Mouse (Mus musculus) liver, adult 2 months (tissue): ENCODE results near the gene Nkain1. TPM values are rescaled to one million over a fixed set of nuclear protein-coding genes. Genes with fewer than 3 reads are reported as not detected.

ENCODE experiments used
- DNase-seq: peaks from one replicate; pipeline ENCODE4 v3.0.0-alpha.2; 2011; ENCODE audit warnings: low read depth, low spot score; ENCODE audit errors: extremely low read depth
- H3K27ac ChIP-seq: fragments of 200-500 bp; replicated peaks from 2 replicates; pipeline ENCODE4 v1.5.1; 2012; ENCODE audit warnings: low read depth, mild to moderate bottlenecking, control low read depth, inconsistent platforms, low read length; ENCODE audit not compliant: insufficient read depth
- H3K27me3 ChIP-seq: fragments of 200-500 bp; 2 replicates; pipeline ENCODE4 v1.6.1; 2012; ENCODE audit warnings: mild to moderate bottlenecking, moderate library complexity, low read length, inconsistent platforms; ENCODE audit not compliant: control insufficient read depth, insufficient read depth
- H3K36me3 ChIP-seq: fragments of 200-500 bp; 2 replicates; pipeline ENCODE4 v1.6.1; 2012; ENCODE audit warnings: low read length, inconsistent platforms; ENCODE audit not compliant: control insufficient read depth, insufficient read depth
- H3K4me1 ChIP-seq: fragments of 200-500 bp; 2 replicates; pipeline ENCODE4 v1.6.1; 2011; ENCODE audit warnings: low read length; ENCODE audit not compliant: control insufficient read depth, insufficient read depth
- H3K4me3 ChIP-seq: fragments of 200-500 bp; 2 replicates; pipeline ENCODE4 v1.5.1; 2011; ENCODE audit warnings: low read depth, mild to moderate bottlenecking, control low read depth, low read length, moderate library complexity; ENCODE audit not compliant: insufficient read depth
- H3K79me2 ChIP-seq: fragments of 200-500 bp; 2 replicates; pipeline ENCODE4 v1.6.1; 2012; ENCODE audit warnings: inconsistent platforms, mild to moderate bottlenecking, low read length, moderate library complexity; ENCODE audit not compliant: control insufficient read depth, insufficient read depth
- H3K9ac ChIP-seq: fragments of 200-500 bp; 2 replicates; pipeline ENCODE4 v1.6.1; 2012; ENCODE audit warnings: low read depth, mild to moderate bottlenecking, control low read depth, inconsistent platforms, low read length
- CTCF ChIP-seq: fragments of 200-500 bp; IDR thresholded peaks from 2 replicates; pipeline ENCODE4 v1.5.1; 2011; ENCODE audit warnings: low read depth, low read length, control low read depth
- POLR2A ChIP-seq: fragments of 200-500 bp; IDR thresholded peaks from 2 replicates; pipeline ENCODE4 v1.6.1; 2011; ENCODE audit warnings: low read length, control low read depth; ENCODE audit not compliant: insufficient read depth; ENCODE audit errors: extremely low read depth
- WGBS: fragments of 180-500 bp; shearing (Covaris S2); methylation state at CpG from one replicate; pipeline ENCODE4 v1.1.7; 2018; 5-methylcytosine and 5-hydroxymethylcytosine counted together
- polyA plus RNA-seq: library from polyadenylated mRNA; depleted of rRNA; stranded (reverse); fragments of >200 nt; gene quantifications from 2 replicates; pipeline ENCODE4 v1.2.3, GENCODE M21; 2012; rRNA removed
- total RNA-seq: library from RNA; depleted of rRNA; stranded (reverse); fragments of >200 nt; gene quantifications from 2 replicates; pipeline ENCODE4 v1.2.3, GENCODE M21; 2014; rRNA removed

The Nkain1 gene
- total RNA-seq: 0.28 TPM in 1 of 2 replicates, not detected in the other
- 0.22 and 0.51 TPM in 2 replicates for polyA plus RNA-seq

- Histone ChIP-seq H3K4me3 (peak within 1 kb of the TSS; percentile 18; the same call in 1 of the 2 replicates), H3K4me1 (no peaks in the 10 kb centered on the region; the same call in 1 of the 2 replicates), H3K27me3 (peaks cover 4% of the 10 kb centered on the region), H3K79me2 (no peaks in the 10 kb centered on the region), H3K36me3 (no peaks in the 10 kb centered on the region), H3K27ac (no peak within 1 kb of the TSS), H3K9ac (peak within 1 kb of the TSS; percentile 45)
- TF ChIP-seq CTCF (no peak), POLR2A (no peak)
- no peak for DNase-seq
- 4% methylated on average over 32 of the region's 41 CpGs for WGBS
Observed at GRCm38 (mm10) chr4:130574048-130574413, at the start of gene Nkain1. Nkain1 (minus strand) TSS chr4:130574173.

- H3K36me3 ChIP-seq: no peaks in the 10 kb centered on the region
- no peak overlapping the region for H3K4me3 ChIP-seq
- no peak overlapping the region for H3K27ac ChIP-seq
- no peak overlapping the region for H3K9ac ChIP-seq
- no peaks in the 10 kb centered on the region for H3K4me1 ChIP-seq
- WGBS: 93% methylated on average over 9 of the region's 9 CpGs
- no peaks in the 10 kb centered on the region for H3K79me2 ChIP-seq
- DNase-seq: no peak
- TF ChIP-seq POLR2A (no peak), CTCF (no peak)
- H3K27me3 ChIP-seq: no peaks in the 10 kb centered on the region; the same call in 1 of the 2 replicates
Observed at GRCm38 (mm10) chr4:130578734-130579274, 4.8 kb upstream of the Nkain1 start.

- no peak overlapping the region for H3K4me3 ChIP-seq
- no peak for DNase-seq
- peaks cover 4% of the 10 kb centered on the region for H3K27me3 ChIP-seq
- TF ChIP-seq POLR2A (no peak), CTCF (no peak)
- H3K79me2 ChIP-seq: no peaks in the 10 kb centered on the region
- H3K9ac ChIP-seq: no peak overlapping the region
- H3K36me3 ChIP-seq: no peaks in the 10 kb centered on the region
- no peaks in the 10 kb centered on the region; the same call in 1 of the 2 replicates for H3K4me1 ChIP-seq
- 85% methylated on average over 6 of the region's 6 CpGs for WGBS
- H3K27ac ChIP-seq: no peak overlapping the region
Observed at GRCm38 (mm10) chr4:130577081-130577480, 3.1 kb upstream of the Nkain1 start.

GRCm38 (mm10) chr4:130576247-130576931 is 2.4 kb upstream of the Nkain1 start:
- H3K27me3 ChIP-seq: peaks cover 4% of the 10 kb centered on the region

GRCm38 (mm10) chr4:130575533-130575932 is 1.6 kb upstream of the Nkain1 start:
- no peak for DNase-seq
- Histone ChIP-seq H3K9ac (no peak overlapping the region), H3K4me1 (no peaks in the 10 kb centered on the region; the same call in 1 of the 2 replicates), H3K79me2 (no peaks in the 10 kb centered on the region), H3K36me3 (no peaks in the 10 kb centered on the region), H3K4me3 (no peak overlapping the region), H3K27ac (no peak overlapping the region), H3K27me3 (peaks cover 4% of the 10 kb centered on the region)
- WGBS: 83% methylated on average over 3 of the region's 3 CpGs
- TF ChIP-seq CTCF (no peak), POLR2A (no peak)

More at GRCm38 (mm10) chr4:130576247-130576931, 2.4 kb upstream of the Nkain1 start:
- no peak overlapping the region for H3K4me3 ChIP-seq
- no peak for DNase-seq
- H3K27ac ChIP-seq: no peak overlapping the region
- H3K9ac ChIP-seq: no peak overlapping the region
- no peaks in the 10 kb centered on the region; the same call in 1 of the 2 replicates for H3K4me1 ChIP-seq
- no peaks in the 10 kb centered on the region for H3K36me3 ChIP-seq
- TF ChIP-seq POLR2A: no peak
- no peak for TF ChIP-seq CTCF
- 71% methylated on average over 13 of the region's 13 CpGs for whole genome bisulfite sequencing
- no peaks in the 10 kb centered on the region for H3K79me2 ChIP-seq

- TF ChIP-seq POLR2A: no peak
- no peak for TF ChIP-seq CTCF
- no peak overlapping the region for H3K9ac ChIP-seq
- no peaks in the 10 kb centered on the region for H3K36me3 ChIP-seq
- no peaks in the 10 kb centered on the region for H3K79me2 ChIP-seq
- H3K27ac ChIP-seq: no peak overlapping the region
- no peak overlapping the region for H3K4me3 ChIP-seq
- DNase-seq: no peak
- peaks cover 4% of the 10 kb centered on the region for H3K27me3 ChIP-seq
- H3K4me1 ChIP-seq: no peaks in the 10 kb centered on the region; the same call in 1 of the 2 replicates
- 91% methylated on average over 7 of the region's 7 CpGs for WGBS
Observed at GRCm38 (mm10) chr4:130574861-130575460, 988 bp upstream of the Nkain1 start.
